Mouse (Mus musculus) heart, embryonic 13.5 days (tissue): ENCODE measurements around the gene Casp1. TPM values are rescaled to one million over a fixed set of nuclear protein-coding genes. Genes with fewer than 3 reads are reported as not detected.

Experiments used
- ATAC-seq: fragments of 200-750 bp; cut with Nextera tagmentation; 2 replicates; pipeline ENCODE4 v1.8.0; 2017; ENCODE audit warnings: moderate TSS enrichment; ENCODE audit not compliant: insufficient number of reproducible peaks, low FRiP score, low TSS enrichment; ENCODE audit errors: extremely low read depth
- H3K27ac ChIP-seq: fragments of 300-500 bp; sonication (generic); replicated peaks from 2 replicates; pipeline ENCODE4 v1.5.1; 2015; ENCODE audit warnings: moderate library complexity, mild to moderate bottlenecking, inconsistent platforms
- H3K27me3 ChIP-seq: fragments of 300-500 bp; sonication (generic); replicated peaks from 2 replicates; pipeline ENCODE4 v1.6.1; 2015; ENCODE audit warnings: mild to moderate bottlenecking, inconsistent platforms
- H3K36me3 ChIP-seq: fragments of 300-500 bp; sonication (generic); 2 replicates; pipeline ENCODE4 v1.6.1; 2015; ENCODE audit warnings: mild to moderate bottlenecking, inconsistent platforms
- H3K4me1 ChIP-seq: fragments of 300-500 bp; sonication (generic); 2 replicates; pipeline ENCODE4 v1.6.1; 2015; ENCODE audit warnings: inconsistent platforms
- H3K4me2 ChIP-seq: fragments of 300-500 bp; sonication (generic); 2 replicates; pipeline ENCODE4 v1.6.1; 2015; ENCODE audit warnings: inconsistent platforms, mild to moderate bottlenecking, moderate library complexity
- H3K4me3 ChIP-seq: fragments of 300-500 bp; sonication (generic); 2 replicates; pipeline ENCODE4 v1.5.1; 2015; ENCODE audit warnings: moderate library complexity, mild to moderate bottlenecking, inconsistent platforms
- H3K9ac ChIP-seq: fragments of 300-500 bp; sonication (generic); 2 replicates; pipeline ENCODE4 v1.6.1; 2015; ENCODE audit warnings: inconsistent platforms, mild to moderate bottlenecking, moderate library complexity
- H3K9me3 ChIP-seq: fragments of 300-500 bp; sonication (generic); 2 replicates; pipeline ENCODE4 v1.6.1; 2016; ENCODE audit warnings: inconsistent platforms
- WGBS: fragments of 180-500 bp; shearing (Covaris S2); methylation state at CpG from one replicate; pipeline ENCODE4 v1.1.7; 2015; ENCODE audit warnings: mixed read lengths; 5-methylcytosine and 5-hydroxymethylcytosine counted together
- polyA plus RNA-seq: library from polyadenylated mRNA; unstranded; fragments of >200 nt; fragmentation: Nextera tagmentation; extraction: Ambion mirVana; gene quantifications from 2 replicates; pipeline ENCODE4 v1.2.1, GENCODE M21; 2015

Casp1 gene
- polyA plus RNA-seq, 1 experiment from 2014 or later: 0.79 TPM

- Histone ChIP-seq H3K27ac (no peak overlapping the region), H3K27me3 (no peaks in the 10 kb centered on the region), H3K4me1 (no peaks in the 10 kb centered on the region), H3K4me2 (no peak overlapping the region), H3K9ac (no peak overlapping the region), H3K9me3 (no peaks in the 10 kb centered on the region), H3K36me3 (no peaks in the 10 kb centered on the region), H3K4me3 (no peak overlapping the region)
- ATAC-seq: no peak
- 50% methylated on average over 4 of the region's 4 CpGs for WGBS
Observed at GRCm38 (mm10) chr9:5311435-5311834, 13.1 kb downstream of the Casp1 start.

GRCm38 (mm10) chr9:5328204-5328603, 29.9 kb downstream of the Casp1 start:
- Histone ChIP-seq H3K36me3 (no peaks in the 10 kb centered on the region), H3K4me3 (no peak overlapping the region), H3K4me2 (no peak overlapping the region), H3K27me3 (no peaks in the 10 kb centered on the region), H3K9ac (no peak overlapping the region), H3K27ac (no peak overlapping the region), H3K9me3 (no peaks in the 10 kb centered on the region), H3K4me1 (no peaks in the 10 kb centered on the region)
- no peak for ATAC-seq
- WGBS: 53% methylated on average over 3 of the region's 3 CpGs

- H3K4me2 ChIP-seq: no peak overlapping the region
- no peaks in the 10 kb centered on the region for H3K9me3 ChIP-seq
- ATAC-seq: no peak
- no peaks in the 10 kb centered on the region for H3K4me1 ChIP-seq
- H3K36me3 ChIP-seq: no peaks in the 10 kb centered on the region
- no peak overlapping the region for H3K27ac ChIP-seq
- no peak overlapping the region for H3K9ac ChIP-seq
- H3K4me3 ChIP-seq: no peak overlapping the region
- H3K27me3 ChIP-seq: no peaks in the 10 kb centered on the region
Observed at GRCm38 (mm10) chr9:5332441-5332840, 34.1 kb downstream of the Casp1 start.

GRCm38 (mm10) chr9:5333422-5333821, 35.1 kb downstream of the Casp1 start:
- 73% methylated on average over 1 of the region's 1 CpGs for WGBS
- no peaks in the 10 kb centered on the region for H3K36me3 ChIP-seq
- no peaks in the 10 kb centered on the region for H3K9me3 ChIP-seq
- H3K4me1 ChIP-seq: no peaks in the 10 kb centered on the region
- H3K27me3 ChIP-seq: no peaks in the 10 kb centered on the region
- no peak overlapping the region for H3K4me3 ChIP-seq
- no peak overlapping the region for H3K9ac ChIP-seq
- H3K27ac ChIP-seq: no peak overlapping the region
- no peak for ATAC-seq
- H3K4me2 ChIP-seq: no peak overlapping the region

- ATAC-seq: no peak
- Histone ChIP-seq H3K36me3 (no peaks in the 10 kb centered on the region), H3K27me3 (no peaks in the 10 kb centered on the region), H3K27ac (no peak overlapping the region), H3K4me2 (no peak overlapping the region), H3K9me3 (no peaks in the 10 kb centered on the region), H3K4me3 (no peak overlapping the region), H3K9ac (no peak overlapping the region), H3K4me1 (0 out of 2 replicates have a peak, but pooled peaks cover 2% of the 10 kb centered on the region)
- WGBS: 33% methylated on average over 1 of the region's 1 CpGs
Observed at GRCm38 (mm10) chr9:5343092-5343491, 44.8 kb downstream of the Casp1 start.

- ATAC-seq: no peak
- Histone ChIP-seq H3K36me3 (no peaks in the 10 kb centered on the region), H3K4me3 (no peak overlapping the region), H3K27me3 (no peaks in the 10 kb centered on the region), H3K27ac (no peak overlapping the region), H3K9ac (no peak overlapping the region), H3K4me1 (0 out of 2 replicates have a peak, but pooled peaks cover 2% of the 10 kb centered on the region), H3K4me2 (no peak overlapping the region), H3K9me3 (no peaks in the 10 kb centered on the region)
- WGBS: 67% methylated on average over 4 of the region's 4 CpGs
Observed at GRCm38 (mm10) chr9:5344090-5344489, 45.8 kb downstream of the Casp1 start.

GRCm38 (mm10) chr9:5345291-5345898, 47.1 kb downstream of the Casp1 start, which contains the start of gene Casp12:
TSS of gene Casp12 (plus strand) at chr9:5345430.
- H3K9me3 ChIP-seq: no peaks in the 10 kb centered on the region
- no peaks in the 10 kb centered on the region for H3K36me3 ChIP-seq
- WGBS: 46% methylated on average over 4 of the region's 4 CpGs
- H3K4me3 ChIP-seq: peak within 1 kb of the TSS; percentile 33
- H3K9ac ChIP-seq: peak within 1 kb of the TSS; percentile 19; the same call in 1 of the 2 replicates
- H3K27me3 ChIP-seq: no peaks in the 10 kb centered on the region
- ATAC-seq: no peak; the same call in 1 of the 2 replicates
- H3K4me2 ChIP-seq: peak within 1 kb of the TSS; percentile 51
- peak within 1 kb of the TSS; percentile 73 for H3K27ac ChIP-seq
- H3K4me1 ChIP-seq: 0 out of 2 replicates have a peak, but pooled peaks cover 2% of the 10 kb centered on the region

GRCm38 (mm10) chr9:5347381-5347780, 49.1 kb downstream of the Casp1 start:
- H3K9ac ChIP-seq: no peak overlapping the region
- no peaks in the 10 kb centered on the region for H3K27me3 ChIP-seq
- H3K27ac ChIP-seq: no peak overlapping the region
- 0 out of 2 replicates have a peak, but pooled peaks cover 2% of the 10 kb centered on the region for H3K4me1 ChIP-seq
- no peaks in the 10 kb centered on the region for H3K36me3 ChIP-seq
- H3K4me2 ChIP-seq: no peak overlapping the region
- no peak for ATAC-seq
- H3K4me3 ChIP-seq: no peak overlapping the region
- WGBS: 50% methylated on average over 4 of the region's 4 CpGs
- no peaks in the 10 kb centered on the region for H3K9me3 ChIP-seq

GRCm38 (mm10) chr9:5353673-5354072, 55.4 kb downstream of the Casp1 start:
- Histone ChIP-seq H3K27ac (no peak overlapping the region), H3K9ac (no peak overlapping the region), H3K36me3 (no peaks in the 10 kb centered on the region), H3K4me1 (no peaks in the 10 kb centered on the region), H3K9me3 (no peaks in the 10 kb centered on the region), H3K27me3 (no peaks in the 10 kb centered on the region), H3K4me2 (no peak overlapping the region), H3K4me3 (no peak overlapping the region)
- 65% methylated on average over 2 of the region's 2 CpGs for WGBS
- ATAC-seq: no peak

GRCm38 (mm10) chr9:5356801-5357200, 58.5 kb downstream of the Casp1 start:
- Histone ChIP-seq H3K36me3 (no peaks in the 10 kb centered on the region), H3K9me3 (no peaks in the 10 kb centered on the region), H3K27ac (no peak overlapping the region), H3K4me2 (no peak overlapping the region), H3K4me1 (no peaks in the 10 kb centered on the region), H3K4me3 (no peak overlapping the region), H3K27me3 (no peaks in the 10 kb centered on the region), H3K9ac (no peak overlapping the region)
- ATAC-seq: no peak
